Mouse (Mus musculus) left cerebral cortex, adult 8-10 months (tissue): ENCODE measurements at regions not wholly inside any gene's neighbourhood (a gene's known extent, or its start where the extent isn't known, plus 50 kb on each side); places are given as distances from the start of the nearest gene placed in this dataset.

Source experiments
- DNase-seq, 2 experiments: peaks; one replicate each; pipeline ENCODE4 v3.0.0; 2022; ENCODE audit warnings: low spot score in 2 of 2

DNA sequence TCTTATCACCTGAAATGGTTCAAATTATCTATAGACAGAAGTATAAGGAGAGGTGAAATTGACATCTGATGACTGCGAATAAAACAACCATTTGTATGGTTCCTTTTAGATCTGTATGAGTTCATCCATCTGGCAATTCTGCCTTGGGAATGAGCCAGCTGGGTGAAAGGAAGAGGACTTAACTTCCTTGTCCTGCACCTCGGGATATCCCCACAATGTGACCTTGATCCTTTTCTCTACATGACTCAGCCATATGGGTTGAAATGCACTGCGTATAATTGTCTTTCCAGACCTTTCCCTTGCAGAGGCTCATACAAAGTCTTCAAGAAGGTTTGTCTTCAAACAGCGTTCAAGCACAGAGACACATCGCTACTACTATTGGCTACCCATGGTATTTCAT, 292.6 kb upstream of the Pitrm1 start:
- DNase-seq: no peak

DNA sequence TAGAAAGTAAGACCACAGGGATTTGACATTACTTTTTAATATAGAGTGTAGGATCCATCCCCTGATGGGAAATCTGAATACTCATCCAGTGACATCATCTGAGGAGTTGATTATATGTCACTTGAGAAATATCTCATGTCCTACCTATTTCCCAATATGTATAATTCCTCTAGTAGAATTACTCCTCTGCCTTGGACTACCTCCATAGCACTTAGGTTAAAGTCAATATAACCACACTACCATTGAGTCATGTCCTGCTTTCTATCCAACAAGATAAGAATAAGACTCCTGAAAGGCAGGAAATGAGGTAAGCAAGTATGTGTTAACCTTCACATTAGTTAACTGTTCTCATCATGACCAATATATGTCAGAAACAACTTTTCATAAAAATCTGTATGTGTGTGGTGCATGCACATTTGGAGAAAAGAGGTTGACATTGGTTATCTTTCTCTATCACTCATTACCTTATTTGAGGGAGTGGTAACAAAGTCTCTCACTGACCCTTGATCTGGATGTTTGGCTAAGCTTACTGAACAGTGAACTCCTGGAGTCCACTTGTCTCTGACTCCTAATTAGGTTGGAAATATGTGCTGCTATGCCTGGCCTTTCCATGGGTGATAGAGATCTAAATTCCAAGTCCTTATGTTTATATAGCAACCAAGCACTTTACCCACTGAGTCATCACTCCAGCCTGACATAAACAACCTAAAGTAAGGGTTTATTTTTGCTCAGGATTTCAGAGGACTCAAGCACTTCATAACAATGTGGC, 292.0 kb upstream of the Pitrm1 start:
- DNase-seq: no peak

DNA sequence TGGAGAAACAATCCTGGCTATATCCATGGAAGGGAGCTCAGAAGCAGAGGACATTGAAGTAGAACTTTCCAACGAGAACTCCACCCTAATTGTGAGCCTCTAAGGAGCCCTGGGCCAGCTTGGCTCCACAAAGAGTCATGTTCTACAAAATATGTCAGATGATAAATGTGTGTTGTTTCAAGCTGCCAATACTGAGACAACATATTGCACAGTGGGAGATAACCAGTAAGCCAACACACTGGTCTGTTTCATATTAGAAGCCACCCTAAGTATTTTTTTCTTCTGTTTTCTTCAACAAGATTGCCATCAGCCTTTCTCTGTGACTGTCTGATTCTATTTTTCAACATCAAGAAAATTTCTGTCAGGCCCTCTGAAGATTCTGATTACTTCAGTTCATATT, 289.5 kb upstream of the Pitrm1 start:
- DNase-seq: no peak

DNA sequence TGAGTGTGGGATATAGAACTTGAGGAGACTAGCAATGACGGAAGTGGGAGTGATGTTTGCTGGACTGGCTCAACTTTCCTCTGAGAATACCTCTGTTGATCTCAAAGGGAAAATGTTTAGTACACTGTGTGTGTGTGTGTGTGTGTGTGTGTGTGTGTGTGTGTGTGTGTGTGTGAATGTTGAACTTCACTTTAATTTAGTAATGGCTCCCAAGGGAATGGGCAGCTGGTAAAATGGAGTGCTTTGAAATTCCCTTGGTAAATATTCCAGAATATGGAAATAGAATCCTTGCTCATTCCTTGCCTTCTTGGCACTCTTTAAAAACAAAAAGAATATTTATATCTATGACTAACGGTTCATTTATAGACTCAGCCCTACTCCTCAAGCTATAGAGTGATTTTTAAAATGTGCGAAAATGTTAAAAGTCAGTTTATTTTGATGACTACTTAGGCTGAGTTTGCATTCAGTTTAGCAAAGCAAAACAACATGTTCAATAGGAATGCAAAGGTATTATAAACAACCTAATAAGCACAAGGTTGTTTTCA, 287.6 kb upstream of the Pitrm1 start:
- DNase-seq: no peak

DNA sequence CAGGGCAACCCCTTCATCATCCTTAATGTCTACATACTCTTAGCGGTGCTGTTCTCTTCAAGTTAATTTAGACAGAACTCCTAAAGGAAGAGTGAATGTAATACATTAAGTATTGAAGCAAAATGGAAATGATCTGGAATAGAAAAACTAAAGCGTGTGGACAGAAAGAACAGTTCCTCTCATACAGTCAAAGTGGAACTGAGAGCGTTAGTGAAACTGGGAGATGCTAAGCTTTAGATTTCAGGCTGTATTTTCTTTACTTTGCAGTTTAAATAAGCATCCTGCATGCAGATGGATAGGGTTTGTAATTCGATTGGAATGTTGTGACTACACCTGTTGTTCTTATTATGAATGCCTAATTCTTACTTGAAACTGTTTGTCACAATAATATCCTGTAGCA, 286.5 kb upstream of the Pitrm1 start:
- no peak for DNase-seq

DNA sequence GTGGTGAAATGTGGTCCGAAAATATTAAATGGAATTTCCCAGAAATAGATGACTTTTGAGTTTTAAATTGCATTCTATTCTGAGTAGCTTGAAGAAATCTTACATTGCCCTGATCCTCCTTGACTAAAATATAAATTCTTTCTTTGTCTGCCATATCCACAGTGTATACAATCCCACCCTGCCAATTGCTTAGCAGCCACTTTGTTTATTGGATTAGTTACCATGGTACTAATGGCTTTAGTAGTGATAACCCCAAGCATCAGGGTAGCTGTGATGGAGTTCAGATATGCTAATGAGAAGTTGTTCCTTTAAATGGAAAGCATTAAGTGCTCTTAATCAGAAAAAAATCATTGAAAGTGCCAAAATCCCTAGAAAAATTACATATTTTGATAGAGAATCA, 277.4 kb upstream of the Pitrm1 start:
- DNase-seq: no peak

DNA sequence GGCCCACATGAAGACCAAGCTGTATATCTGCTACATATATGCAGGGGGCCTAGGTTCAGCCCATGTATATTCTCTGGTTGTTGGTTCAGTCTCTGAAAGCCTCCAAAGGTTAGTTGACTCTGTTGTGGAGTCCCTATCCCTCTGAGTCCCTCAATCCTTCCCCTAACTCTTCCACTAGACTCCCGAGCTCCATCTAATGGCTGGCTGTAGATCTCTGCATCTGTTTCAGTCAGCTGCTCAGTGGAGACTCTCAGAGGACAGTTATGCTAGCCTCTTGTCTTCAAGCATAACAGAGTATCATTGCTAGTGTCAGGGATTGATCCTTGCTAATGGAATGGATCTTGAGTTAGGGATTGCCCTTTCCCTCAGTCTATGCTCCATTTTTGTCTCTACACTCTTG, 275.0 kb upstream of the Pitrm1 start:
- no peak for DNase-seq

DNA sequence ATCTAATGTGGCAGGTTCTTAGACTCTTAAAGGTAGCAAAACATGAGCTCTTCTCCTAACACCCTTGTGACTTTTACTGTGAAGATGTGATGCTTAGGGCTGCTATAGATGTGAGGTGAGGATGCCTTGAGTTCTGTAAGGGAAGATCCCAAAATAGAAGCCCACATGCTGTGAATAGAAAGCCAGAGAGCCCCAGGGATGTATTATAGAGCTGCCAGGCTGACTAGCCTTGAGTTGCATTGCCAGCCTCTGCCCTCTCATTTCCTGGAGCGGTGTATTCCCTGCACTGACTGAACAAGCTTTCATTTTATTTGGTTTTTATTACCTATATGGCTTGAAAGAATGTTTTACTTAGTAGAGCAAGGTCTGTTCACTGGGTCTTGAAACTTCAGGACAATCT, 267.9 kb upstream of the Pitrm1 start:
- DNase-seq: no peak

DNA sequence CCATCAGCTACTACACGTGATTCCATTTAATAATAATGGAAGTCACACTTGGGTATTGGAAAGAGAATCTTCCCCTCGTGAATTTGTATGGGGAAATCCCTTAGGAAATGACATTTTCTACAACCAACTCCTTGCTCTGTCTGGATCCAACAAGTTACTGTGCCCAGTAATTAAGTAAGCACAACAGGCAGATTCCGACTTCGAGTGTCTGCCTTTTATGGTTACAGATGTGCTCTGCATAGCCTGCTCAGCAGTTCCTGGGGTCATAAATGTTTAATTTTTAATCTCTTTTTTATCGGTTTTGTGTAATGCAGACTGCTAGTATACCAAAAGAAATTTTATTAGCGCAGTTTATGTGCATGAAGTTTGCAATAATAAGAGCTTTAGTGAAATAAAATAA, 259.8 kb upstream of the Pitrm1 start:
- DNase-seq: no peak

DNA sequence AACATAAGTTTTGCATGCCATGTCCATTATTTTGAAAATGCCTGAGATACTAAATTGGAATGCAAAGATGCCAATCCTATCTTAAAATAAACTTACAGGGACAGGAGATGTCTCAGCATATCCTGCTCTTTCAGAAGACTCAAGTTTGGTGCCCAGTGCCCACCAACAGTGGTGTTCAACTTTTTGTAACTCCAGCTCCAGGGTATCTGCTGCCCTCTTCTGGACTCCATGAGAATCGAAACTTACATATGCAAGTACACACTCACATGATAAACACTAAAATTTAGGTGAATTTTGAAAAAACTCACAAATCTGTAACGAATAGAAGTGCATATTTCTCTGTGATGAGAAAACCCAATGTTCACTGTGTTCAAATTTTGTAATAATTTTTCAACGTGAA, 255.9 kb upstream of the Pitrm1 start:
- no peak for DNase-seq

DNA sequence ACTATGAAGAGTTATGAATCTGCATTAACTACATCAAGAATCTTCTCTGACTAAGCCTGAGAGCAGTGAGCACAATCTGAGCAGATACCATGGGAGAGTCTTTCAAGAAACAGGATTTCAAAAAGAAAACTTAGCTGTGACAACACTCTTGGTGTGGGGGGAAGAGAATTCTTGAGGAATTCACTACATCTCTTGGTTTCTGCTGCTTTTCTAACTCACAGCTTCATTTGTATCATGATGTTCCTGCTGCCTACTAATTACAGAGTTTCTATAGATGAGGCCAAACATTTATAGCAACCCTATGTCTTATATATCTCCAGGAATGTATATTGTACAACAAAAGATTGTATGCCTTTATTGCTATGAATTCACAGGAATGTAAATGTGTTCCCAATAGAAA, 242.2 kb upstream of the Pitrm1 start:
- DNase-seq: no peak

DNA sequence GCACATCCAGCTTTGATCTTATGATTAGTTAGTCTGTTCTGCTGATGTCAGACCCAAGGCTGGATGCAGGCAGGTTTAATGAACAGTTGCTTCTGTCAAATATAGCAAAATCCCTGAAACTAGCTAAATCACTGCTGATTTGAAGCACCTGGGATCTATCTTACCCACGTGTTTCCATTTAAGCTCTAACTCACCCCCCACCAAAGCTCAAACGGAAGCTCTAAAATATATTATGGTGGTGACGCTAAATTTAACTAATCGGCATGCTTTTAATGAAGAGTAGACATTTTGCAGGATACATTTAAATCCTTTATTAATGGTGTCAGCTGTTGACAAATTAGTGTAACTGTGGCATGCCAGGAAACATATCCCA, 241.3 kb upstream of the Pitrm1 start:
- DNase-seq: no peak

DNA sequence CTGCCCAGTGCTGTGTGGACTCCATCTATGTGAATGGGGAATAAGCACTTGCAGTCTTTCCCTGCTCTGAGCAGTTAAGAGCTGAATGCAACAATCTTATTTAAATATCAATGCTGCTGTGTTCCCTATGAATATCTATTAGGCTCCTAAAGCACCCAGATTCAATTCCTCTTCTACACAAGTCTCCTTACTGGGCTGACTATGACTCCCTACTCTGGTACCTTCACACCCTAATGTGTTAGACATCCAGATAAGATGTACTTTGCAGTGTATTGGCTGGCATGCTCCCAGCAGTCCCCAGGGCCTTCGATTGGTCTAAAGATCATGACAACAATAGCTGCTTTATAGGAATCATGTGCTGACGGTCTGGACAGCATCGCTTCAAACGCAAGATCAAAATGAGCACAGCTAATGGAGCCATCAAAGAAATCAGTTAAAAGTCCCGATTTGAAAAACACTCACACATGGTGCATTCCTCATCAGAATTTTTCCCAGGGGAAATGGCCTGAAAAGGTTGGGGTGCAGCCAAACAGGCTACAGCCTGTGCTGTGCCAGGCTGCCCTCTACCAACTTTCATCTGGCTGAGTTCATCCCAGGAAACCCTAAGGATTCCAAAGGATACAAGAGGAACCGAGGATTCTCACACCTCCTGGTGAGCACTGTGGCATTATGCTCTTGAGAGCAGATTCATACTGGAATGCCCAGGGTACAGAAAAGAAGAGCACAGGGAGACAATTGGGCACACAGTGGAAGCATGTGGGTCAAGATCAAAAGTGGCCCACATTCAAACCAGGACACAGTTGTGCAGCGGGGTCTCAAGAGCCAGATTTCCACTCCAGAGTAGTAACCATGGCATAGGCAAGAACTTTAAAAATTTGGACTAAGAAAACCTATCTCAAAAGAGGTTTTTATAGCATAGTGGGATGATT, 240.7 kb upstream of the Pitrm1 start:
- DNase-seq: no peak

DNA sequence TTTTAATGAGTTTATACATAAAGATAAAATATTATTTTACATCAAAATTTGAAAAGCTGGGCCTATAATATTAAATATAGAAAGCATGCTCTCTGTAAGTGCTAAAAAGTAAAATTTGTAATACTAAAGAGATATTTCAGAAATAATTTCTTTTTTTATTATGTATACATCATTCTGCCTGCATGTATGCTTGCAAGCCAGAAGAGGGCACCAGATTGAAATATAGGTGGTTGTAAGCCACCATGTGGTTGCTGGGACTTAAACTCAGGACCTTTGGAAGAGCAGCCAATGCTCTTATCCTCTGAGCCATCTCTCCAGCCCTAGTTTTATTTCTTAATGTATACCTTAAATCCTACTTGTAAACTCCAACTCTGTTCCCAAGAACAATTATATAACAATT, 231.7 kb upstream of the Pitrm1 start:
- no peak for DNase-seq

DNA sequence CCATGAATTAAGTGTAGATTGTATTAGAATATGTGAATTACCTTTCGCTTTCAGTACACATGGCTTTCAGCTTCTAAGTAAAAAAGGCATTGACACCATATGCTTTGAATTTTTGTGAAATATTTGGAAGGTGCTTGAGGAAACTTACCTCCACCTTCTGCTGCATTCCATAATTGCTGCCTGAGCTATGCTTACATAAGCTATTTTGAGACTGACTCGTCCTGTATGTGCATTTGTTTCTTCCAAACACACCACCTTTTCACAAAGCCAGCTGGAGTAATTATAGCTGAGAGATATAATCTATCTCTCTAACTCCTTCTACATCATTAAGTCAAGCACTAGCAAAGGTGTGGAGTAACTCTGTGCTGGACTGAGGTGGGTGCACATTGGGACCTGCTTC, 224.0 kb upstream of the Pitrm1 start:
- DNase-seq: no peak

DNA sequence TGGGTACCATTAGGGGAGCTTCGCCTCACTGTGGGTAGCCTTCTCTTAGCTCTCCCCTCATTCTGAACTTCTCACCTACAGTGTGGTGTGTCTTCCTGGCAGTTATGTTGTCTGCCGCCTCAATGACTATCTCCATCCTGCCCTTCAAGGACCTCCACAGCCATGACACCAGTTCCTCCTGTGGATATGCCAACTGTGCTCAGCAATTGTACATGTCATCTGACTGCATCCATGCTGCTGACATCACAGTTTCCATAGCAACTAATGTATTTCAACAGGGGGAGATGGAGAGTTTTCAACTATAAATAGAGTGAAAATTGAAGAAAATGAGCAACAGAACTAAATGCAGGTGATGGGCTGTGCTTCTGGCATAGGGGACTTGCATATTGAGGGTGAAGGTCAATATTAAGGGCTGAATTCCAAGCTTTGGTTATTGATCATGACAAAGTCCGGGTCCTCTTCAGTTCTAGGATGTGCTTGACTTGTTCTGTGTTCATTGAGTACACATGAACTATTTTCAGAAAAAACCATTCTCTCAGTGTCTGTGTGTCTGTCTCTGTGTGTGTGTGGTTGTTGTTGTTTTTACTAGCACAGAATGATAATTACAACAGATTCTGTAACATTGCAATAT, 217.5 kb upstream of the Pitrm1 start:
- DNase-seq: no peak

DNA sequence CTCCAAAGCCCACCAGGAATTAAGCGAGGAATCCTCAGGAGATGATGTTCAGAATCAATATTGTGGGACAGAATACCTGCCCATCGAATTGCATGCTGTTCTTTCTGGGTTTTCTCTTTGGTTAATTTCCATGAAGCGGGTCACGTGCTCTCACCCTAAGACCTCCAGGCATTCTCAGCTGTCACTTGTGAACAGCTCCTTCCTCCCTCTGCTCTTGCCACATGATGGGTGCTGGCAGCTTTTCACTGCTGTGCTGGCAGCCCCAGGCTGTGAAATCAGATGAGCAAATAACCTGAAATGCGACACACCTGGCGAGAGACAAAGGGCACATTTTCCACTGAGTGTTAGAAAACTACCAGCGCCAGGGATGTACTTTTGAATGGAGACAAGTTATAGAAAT, 207.8 kb upstream of the Pitrm1 start:
- no peak for DNase-seq

DNA sequence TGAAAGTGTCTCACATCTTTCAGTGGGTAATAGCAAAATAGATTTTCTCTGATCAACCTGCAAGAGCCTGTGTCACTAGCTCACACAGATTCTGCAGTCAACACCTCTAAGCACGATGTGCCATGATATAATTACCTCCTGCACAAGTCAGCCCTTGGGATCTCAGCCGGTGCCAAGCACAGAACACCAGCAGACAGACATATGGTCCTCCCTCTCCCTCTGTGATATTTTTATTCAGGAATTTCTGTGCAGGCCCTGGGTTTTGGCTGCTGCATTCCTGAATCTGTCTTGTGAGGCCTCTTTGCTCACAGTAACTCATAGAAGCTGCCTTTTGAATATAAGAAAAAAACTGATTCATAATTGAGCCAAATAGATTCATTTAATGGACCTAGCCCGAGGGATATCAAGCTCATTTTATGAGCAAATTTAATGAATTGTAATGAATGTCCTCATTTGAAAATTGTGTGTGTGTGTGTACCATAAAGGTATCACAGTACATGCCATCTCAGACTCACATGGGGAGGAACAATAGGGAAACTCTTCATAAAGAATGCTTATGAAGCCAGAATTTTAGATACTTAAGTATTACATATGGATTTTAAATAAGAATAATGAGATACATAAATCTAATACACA, 206.7 kb upstream of the Pitrm1 start:
- peak in 1 of 2 experiments; percentile 91 for DNase-seq

DNA sequence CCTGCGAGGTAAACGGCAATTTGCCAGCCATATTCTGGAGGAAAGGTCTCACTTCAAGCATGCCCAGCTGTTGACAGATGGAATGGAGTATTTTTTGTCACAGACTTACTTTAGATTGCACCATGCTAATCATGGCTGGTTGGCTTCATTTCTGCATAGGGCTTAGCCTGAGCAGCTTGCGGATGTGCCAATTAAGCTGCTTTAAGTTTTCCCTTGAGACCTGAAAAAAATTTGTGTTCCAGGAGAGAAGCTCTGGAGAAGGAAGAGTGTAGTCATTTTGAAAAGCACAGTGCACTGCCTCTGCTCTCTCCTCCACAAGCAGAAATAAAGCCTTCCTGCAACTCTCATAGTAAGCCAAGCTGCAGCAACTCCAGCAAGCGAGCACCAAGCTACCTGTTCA, 182.8 kb upstream of the Pitrm1 start:
- DNase-seq: peak in 1 of 2 experiments; percentile 39

DNA sequence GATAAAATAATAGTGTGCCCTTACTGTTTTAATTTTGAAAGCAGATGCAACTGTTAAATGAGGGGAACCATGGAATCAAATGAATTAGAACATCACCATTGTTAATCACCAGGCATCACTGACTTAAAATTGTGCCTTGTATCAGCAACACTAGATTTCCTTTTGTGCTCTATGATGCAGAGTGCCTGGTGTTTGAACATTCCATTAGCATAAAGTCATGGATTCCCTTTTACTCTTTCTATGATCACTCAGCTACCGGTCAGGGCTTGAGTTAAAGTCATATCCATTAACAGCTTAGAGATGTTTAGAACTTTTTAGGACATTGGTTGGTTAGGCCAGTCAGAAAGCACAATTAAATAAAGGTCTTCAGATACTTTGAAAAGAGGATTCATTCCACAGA, 180.3 kb upstream of the Pitrm1 start:
- DNase-seq: no peak

DNA sequence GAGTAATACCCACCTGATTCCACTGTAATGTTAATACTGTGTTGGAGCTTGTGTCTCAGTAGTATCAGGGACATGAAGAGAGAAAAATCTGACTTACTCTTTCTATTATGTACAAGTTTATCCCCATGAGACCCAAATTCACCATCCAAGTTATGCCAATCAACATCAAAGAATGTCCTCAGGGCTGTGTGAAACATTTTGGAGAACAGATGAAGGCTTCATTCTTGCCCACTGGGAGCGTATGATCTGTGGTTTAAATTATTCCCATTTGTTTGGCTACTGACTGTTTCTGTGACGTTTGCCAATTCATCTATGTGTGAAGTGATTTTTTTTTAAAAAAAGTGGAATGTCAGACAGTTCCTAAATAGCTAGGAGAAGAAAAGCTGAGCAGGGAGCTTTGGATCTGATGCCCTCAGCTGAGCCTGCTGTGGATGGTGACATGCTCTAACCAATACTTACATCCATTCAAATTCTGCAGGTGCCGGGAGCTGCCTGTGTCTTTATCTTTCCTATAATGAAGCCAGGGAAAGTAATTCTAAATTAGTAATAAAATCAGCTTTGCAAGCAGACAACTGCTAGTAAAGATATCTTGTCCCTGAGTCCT, 173.3 kb upstream of the Pitrm1 start:
- DNase-seq: no peak
